Mouse (Mus musculus): ENCODE results near the gene Cd68. TPM values are rescaled to one million over a fixed set of nuclear protein-coding genes. Genes with fewer than 3 reads are reported as not detected.
A peak's percentile ranks its signal among the peaks of the same experiment; 100 is the strongest.

Cd68 gene
- total RNA-seq, 2 experiments from 2014 or later: 5.8 to 7.8 TPM

- peak; percentile 85 to 87 for DNase-seq
- intact Hi-C loops (cut with DNase I): no loop called here
These were observed 29.6 kb upstream of the Cd68 start, which contains the start of the genes Tnfsf12 and Tnfsfm13 for GRCm38 (mm10) chr11:69695361-69696181. Gene Tnfsf12 (minus strand): TSS chr11:69695849. Gene Tnfsfm13 (minus strand): TSS chr11:69696098.

- intact Hi-C loops (cut with DNase I): no loop called here
- no peak for DNase-seq
These were observed 29.1 kb upstream of the Cd68 start for GRCm38 (mm10) chr11:69695046-69695360.

GRCm38 (mm10) chr11:69693421-69693965 lies 27.5 kb upstream of the Cd68 start:
- no peak for DNase-seq
- intact Hi-C loops (cut with DNase I): no loop called here

DNA sequence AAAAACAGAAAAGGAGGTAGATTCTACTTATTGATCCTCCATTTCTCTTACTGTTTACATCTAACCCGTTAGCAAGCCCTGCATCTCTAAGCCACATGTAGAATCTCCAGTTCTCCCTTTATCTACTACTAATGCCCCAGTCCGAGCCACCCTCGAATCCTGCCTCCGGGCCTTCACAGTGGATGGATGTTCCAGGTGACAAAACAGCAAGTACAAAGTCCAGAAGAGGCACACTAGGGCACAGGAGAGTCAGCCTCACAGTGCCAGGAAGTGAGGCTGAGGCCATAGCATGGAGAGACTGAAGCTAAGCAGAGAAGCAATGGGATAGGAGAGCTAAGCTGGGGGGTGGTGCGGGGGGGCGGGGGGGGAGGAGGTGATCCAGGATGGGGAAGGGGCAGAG lies 26.9 kb upstream of the Cd68 start:
- no peak for DNase-seq
- intact Hi-C loops (cut with DNase I): no loop called here

- intact Hi-C loops (cut with DNase I): no loop called here
These were observed 26.4 kb upstream of the Cd68 start for GRCm38 (mm10) chr11:69692196-69692811.

DNA sequence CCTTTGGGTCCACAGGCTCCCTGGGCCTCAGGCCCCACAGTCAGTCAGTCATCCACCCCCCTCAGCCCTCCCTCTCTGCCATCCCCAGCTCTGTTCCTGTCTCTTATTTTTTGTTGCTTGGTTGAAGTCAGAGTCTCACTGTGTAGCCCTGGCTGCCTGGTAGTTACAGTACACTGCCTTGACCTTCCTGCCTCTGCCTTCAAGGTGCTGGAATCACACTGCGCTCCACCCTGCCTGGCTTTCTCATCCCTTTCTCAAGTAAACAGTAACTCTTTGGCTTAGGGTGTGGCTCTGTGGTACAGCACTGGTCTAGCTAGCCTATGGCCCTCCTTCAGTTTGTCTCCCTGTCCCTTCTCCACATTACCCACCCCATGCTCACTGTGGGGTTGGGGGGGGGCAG lies 23.9 kb upstream of the Cd68 start:
- intact Hi-C loops (cut with DNase I): no loop called here
- no peak for DNase-seq

More at GRCm38 (mm10) chr11:69692196-69692811, 26.4 kb upstream of the Cd68 start:
- DNase-seq: no peak

DNA sequence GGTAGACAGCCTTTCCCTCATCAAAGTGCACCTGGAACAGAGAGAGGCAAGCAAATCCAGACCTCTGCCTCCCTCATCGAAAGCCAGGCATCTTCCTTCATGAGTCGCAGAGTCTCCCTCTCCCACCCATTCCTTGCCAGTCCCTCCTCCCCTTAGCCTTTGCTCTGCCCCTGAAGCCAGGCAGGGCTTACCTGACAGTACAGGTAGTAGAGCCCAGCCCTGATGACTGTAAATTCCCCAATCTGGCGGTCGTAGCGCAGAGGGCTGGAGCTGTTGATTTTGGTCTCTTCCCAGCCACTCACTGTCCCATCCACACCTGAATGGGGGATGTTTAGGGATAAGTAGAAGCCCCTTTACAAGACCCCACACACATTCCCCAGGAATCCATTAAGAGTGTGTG lies 21.1 kb upstream of the Cd68 start:
- no peak for DNase-seq
- intact Hi-C loops (cut with DNase I): no loop called here

DNA sequence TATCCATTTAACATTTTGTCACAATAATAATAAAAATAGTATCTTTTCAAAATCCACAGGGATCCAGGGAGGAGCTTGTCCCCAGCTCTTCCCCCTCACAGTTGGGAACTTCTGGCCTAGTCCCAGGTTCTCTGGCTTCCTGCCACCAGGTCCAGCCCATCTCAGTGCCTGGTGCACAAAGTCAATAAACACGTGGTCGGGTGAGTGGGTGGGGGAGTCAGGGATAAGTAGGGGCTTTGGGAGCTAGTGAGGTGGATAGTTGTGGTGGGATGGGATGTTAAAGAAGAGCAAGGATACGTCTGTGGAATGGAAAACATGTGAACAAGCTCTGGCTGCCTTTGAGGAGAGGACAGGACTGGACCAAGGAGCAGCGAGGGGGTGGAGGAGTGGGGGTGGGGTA lies 20.4 kb upstream of the Cd68 start:
- DNase-seq: peak; percentile 86 to 90
- intact Hi-C loops (cut with DNase I): no loop called here

GRCm38 (mm10) chr11:69685526-69686148 lies 19.7 kb upstream of the Cd68 start, which contains the start of gene Tnfsf13:
Gene Tnfsf13 (minus strand): TSS chr11:69685784.
- peak; percentile 89 to 90 for DNase-seq
- intact Hi-C loops (cut with DNase I): no loop called here

DNA sequence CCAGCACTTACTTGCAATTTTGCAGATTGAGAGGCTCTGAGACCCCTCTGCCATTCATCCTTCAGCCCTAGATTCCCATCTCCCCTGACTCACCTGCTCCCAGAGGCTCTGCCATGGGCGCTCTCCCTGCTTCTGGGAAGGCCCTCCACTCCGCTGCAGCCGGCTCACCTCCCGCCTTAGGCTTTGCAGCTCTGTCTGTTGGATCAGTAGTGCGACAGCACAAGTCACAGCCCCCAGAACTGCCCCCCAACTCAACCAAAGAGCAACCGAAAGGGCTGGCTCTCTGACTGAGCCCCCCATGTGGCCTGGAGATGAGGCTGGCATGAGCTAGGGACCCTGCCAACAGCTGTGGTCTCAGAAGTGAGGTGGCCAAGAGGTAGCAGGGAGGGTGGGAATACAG lies 19.0 kb upstream of the Cd68 start:
- intact Hi-C loops (cut with DNase I): no loop called here
- no peak for DNase-seq

GRCm38 (mm10) chr11:69684128-69684745 lies 18.3 kb upstream of the Cd68 start:
- intact Hi-C loops (cut with DNase I): no loop called here
- no peak for DNase-seq

GRCm38 (mm10) chr11:69683576-69683975 lies 17.6 kb upstream of the Cd68 start:
- DNase-seq: no peak
- intact Hi-C loops (cut with DNase I): loop anchor here (1.0 kb wide), 1 partner anchor 73 kb away; no protein-coding TSS in a partner anchor

DNA sequence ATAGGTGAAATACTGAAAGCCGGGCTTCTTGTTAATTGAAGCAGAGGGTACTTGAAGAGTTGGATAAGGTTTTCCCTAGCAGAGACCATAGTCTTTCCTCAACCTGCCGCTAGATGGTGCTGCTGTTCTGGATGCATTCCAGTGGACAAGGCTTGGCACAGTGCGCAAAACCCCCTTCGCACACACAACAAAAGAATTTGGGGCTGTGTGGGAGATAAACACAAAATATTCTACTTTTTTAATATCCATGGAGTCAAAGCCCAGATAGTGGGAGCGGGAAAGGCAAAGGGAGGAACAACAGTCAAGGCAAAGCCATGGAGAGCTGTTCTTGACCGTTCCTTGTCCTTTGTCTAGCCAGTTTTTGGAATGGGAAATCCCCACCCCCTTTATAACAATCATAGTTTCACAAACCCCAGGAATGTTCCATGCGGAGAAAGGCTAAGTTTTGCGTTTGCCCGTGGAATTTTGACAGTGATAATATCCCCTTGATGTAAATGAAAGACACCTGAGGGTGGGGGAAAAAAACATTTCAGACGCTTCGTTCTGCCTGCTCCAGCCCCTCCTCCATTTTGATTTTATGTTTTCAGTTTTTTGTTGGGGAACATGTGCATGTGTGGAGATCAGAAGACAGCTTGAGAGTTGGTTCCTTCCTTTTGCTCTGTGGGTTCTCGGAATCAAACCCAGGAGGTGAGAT lies 17.0 kb upstream of the Cd68 start:
- DNase-seq: peak; percentile 94 to 96
- intact Hi-C loops (cut with DNase I): loop anchor here (1.0 kb wide), 3 partner anchors 32 to 194 kb away; no protein-coding TSS in a partner anchor

- intact Hi-C loops (cut with DNase I): loop anchor here (1.0 kb wide), 2 partner anchors 33 to 195 kb away; no protein-coding TSS in a partner anchor
- no peak for DNase-seq
These were observed 16.4 kb upstream of the Cd68 start for GRCm38 (mm10) chr11:69682209-69682839.

GRCm38 (mm10) chr11:69681314-69682208 lies 15.6 kb upstream of the Cd68 start, which contains the start of gene Senp3:
Gene Senp3 (minus strand): TSS chr11:69682084.
- intact Hi-C loops (cut with DNase I): loop anchor here (1.0 kb wide), 2 partner anchors 34 to 196 kb away; no protein-coding TSS in a partner anchor
- DNase-seq: peak; percentile 97

DNA sequence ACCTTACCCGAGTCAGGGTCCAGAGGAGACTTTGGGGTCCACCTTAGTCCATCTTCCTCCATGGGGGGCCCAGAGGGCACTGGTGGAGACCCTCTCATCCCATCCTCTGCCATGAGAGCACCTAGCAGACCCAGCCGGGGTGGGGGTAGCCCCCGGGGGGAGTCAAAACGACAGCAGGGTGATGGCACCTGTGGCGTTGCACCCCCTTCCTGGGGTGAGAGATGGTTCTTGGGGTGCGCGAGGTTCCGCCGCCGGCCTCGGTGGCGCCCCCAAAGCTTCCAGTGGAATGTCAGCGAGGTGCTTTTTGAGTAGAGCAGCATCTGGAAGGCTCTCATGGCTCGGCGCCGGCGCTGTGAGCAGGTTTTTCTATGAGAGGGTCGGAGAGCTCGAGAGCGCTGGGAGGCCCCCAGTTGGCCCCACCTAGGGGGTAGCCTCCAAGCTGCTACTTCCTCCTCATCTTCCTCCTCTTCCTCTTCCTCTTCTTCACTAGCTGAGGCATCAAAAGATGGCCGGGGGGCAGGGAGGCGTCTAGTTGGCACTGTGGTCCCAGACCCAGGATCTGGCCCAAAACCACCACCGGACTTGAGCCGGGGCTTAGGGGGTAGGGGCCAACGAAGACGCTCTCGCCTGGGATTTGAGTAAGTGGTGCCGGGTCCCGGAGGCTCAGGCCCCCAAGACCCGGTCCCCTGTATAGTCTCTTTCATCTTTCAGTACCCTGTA lies 14.3 kb upstream of the Cd68 start:
- DNase-seq: no peak
- intact Hi-C loops (cut with DNase I): no loop called here

GRCm38 (mm10) chr11:69679144-69679543 lies 13.2 kb upstream of the Cd68 start:
- DNase-seq: no peak
- intact Hi-C loops (cut with DNase I): no loop called here

DNA sequence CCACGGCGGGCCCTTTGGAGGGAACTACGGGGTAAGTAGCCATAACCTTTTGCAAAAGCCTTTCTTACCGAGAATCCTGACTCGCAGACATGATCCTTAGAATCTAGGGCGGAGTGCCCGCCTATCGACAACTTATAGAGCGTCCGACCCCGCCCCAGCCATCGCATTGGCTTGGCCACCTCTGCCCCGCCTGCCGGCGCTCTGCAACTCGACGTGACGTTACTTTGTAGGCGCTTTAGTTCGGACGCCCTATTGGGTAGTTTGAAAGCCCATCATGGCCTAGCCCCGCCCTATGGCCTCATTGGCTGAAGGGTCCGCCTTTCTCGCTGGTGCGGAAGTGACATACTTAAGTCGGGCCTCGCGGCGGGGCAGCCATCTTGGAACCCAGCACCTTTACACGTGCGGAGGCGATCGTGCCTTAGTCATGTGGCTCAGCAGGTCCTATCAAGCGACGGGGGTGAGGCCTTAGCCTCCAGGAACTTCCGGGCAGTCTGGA lies 6.3 kb upstream of the Cd68 start, which contains the start of gene Eif4a1:
TSS of gene Eif4a1 (minus strand) at position 213 of the 496 bp plus-strand sequence.
- intact Hi-C loops (cut with DNase I): loop anchor here (1.0 kb wide), 1 partner anchor 10 kb away; the partner anchor contains the start of gene Mpdu1
- peak; percentile 100 for DNase-seq
